Mouse (Mus musculus) midbrain, embryonic 12.5 days (tissue): ENCODE measurements around the gene Trim40. TPM values are rescaled to one million over a fixed set of nuclear protein-coding genes. Genes with fewer than 3 reads are reported as not detected.

Experiments used
- ATAC-seq: fragments of 200-750 bp; cut with Nextera tagmentation; 2 replicates; pipeline ENCODE4 v1.8.0; 2017; ENCODE audit warnings: low read depth, moderate TSS enrichment, moderate library complexity; ENCODE audit not compliant: low FRiP score
- H3K27ac ChIP-seq: fragments of 300-500 bp; sonication (generic); replicated peaks from 2 replicates; pipeline ENCODE4 v1.5.1; 2016; ENCODE audit warnings: mild to moderate bottlenecking
- H3K27me3 ChIP-seq: fragments of 300-500 bp; sonication (generic); 2 replicates; pipeline ENCODE4 v1.6.1; 2016; ENCODE audit warnings: mild to moderate bottlenecking
- H3K36me3 ChIP-seq: fragments of 300-500 bp; sonication (generic); 2 replicates; pipeline ENCODE4 v1.6.1; 2016
- H3K4me1 ChIP-seq: fragments of 300-500 bp; sonication (generic); 2 replicates; pipeline ENCODE4 v1.6.1; 2016
- H3K4me2 ChIP-seq: fragments of 300-500 bp; sonication (generic); replicated peaks from 2 replicates; pipeline ENCODE4 v1.6.1; 2016; ENCODE audit warnings: mild to moderate bottlenecking, moderate library complexity
- H3K4me3 ChIP-seq: fragments of 300-500 bp; sonication (generic); 2 replicates; pipeline ENCODE4 v1.5.1; 2016; ENCODE audit warnings: mild to moderate bottlenecking
- H3K9ac ChIP-seq: fragments of 300-500 bp; sonication (generic); replicated peaks from 2 replicates; pipeline ENCODE4 v1.6.1; 2016; ENCODE audit warnings: mild to moderate bottlenecking, moderate library complexity
- H3K9me3 ChIP-seq: fragments of 300-500 bp; sonication (generic); 2 replicates; pipeline ENCODE4 v1.6.1; 2016; ENCODE audit warnings: mild to moderate bottlenecking
- WGBS: fragments of 180-500 bp; shearing (Covaris S2); methylation state at CpG from one replicate; pipeline ENCODE4 v1.1.7; 2016; 5-methylcytosine and 5-hydroxymethylcytosine counted together
- polyA plus RNA-seq: library from polyadenylated mRNA; unstranded; fragments of >200 nt; fragmentation: Nextera tagmentation; extraction: Ambion mirVana; gene quantifications from 2 replicates; pipeline ENCODE4 v1.2.1, GENCODE M21; 2016

Gene Trim40
- polyA plus RNA-seq, 1 experiment from 2014 or later: not detected

- Histone ChIP-seq H3K9me3 (no peaks in the 10 kb centered on the region), H3K4me3 (peak overlapping the region; percentile 78; the same call in 1 of the 2 replicates), H3K4me1 (peaks cover 21% of the 10 kb centered on the region), H3K4me2 (peak overlapping the region; percentile 68; the same call in 1 of the 2 replicates), H3K36me3 (no peaks in the 10 kb centered on the region), H3K9ac (no peak overlapping the region), H3K27me3 (no peaks in the 10 kb centered on the region), H3K27ac (no peak overlapping the region)
- ATAC-seq: no peak
- 37% methylated on average over 12 of the region's 12 CpGs for WGBS
Measured at GRCm38 (mm10) chr17:36835591-36836426, 54.1 kb downstream of the Trim40 start.

- H3K4me3 ChIP-seq: no peak overlapping the region
- no peak for ATAC-seq
- WGBS: 59% methylated on average over 4 of the region's 4 CpGs
- H3K4me2 ChIP-seq: no peak overlapping the region
- no peak overlapping the region for H3K9ac ChIP-seq
- H3K36me3 ChIP-seq: no peaks in the 10 kb centered on the region
- H3K9me3 ChIP-seq: no peaks in the 10 kb centered on the region
- no peaks in the 10 kb centered on the region for H3K27me3 ChIP-seq
- H3K27ac ChIP-seq: no peak overlapping the region
- peaks cover 10% of the 10 kb centered on the region for H3K4me1 ChIP-seq
Measured at GRCm38 (mm10) chr17:36832694-36833093, 57.2 kb downstream of the Trim40 start.

Other genes with a start within 250 kb of the Trim40 start
- not detected in 2 replicates for gene H2-M9, start 247.5 kb downstream of the Trim40 start, polyA plus RNA-seq
- gene H2-M1, start 217.9 kb downstream of the Trim40 start, polyA plus RNA-seq: not detected in 2 replicates
- gene H2-M10.5, start 117.2 kb downstream of the Trim40 start, polyA plus RNA-seq: not detected in 2 replicates
- not detected in 2 replicates for gene H2-M10.6, start 78.0 kb downstream of the Trim40 start, polyA plus RNA-seq
- gene Trim26, start 53.0 kb downstream of the Trim40 start, polyA plus RNA-seq: 48.9 and 49.0 TPM in 2 replicates
- 0.21 and 0.56 TPM in 2 replicates for gene Trim15, start 22.9 kb downstream of the Trim40 start, polyA plus RNA-seq
- 6.2 and 7.3 TPM in 2 replicates for gene Trim10, start 20.5 kb downstream of the Trim40 start, polyA plus RNA-seq
- not detected in 2 replicates for gene Trim31, start 8.0 kb upstream of the Trim40 start, polyA plus RNA-seq
- gene Rnf39, start 52.8 kb upstream of the Trim40 start, polyA plus RNA-seq: 0.63 TPM in 2 replicates
- 143 and 153 TPM in 2 replicates for gene Ppp1r11, start 61.6 kb upstream of the Trim40 start, polyA plus RNA-seq
- 75.9 and 78.4 TPM in 2 replicates for gene Znrd1, start 68.4 kb upstream of the Trim40 start, polyA plus RNA-seq
- gene Znrd1as, start 68.5 kb upstream of the Trim40 start, polyA plus RNA-seq: 7.3 and 7.6 TPM in 2 replicates
- gene 2410137M14Rik, start 91.1 kb upstream of the Trim40 start, polyA plus RNA-seq: 0.28 and 0.37 TPM in 2 replicates
- 2.4 and 2.9 TPM in 2 replicates for gene H2-M5, start 99.4 kb upstream of the Trim40 start, polyA plus RNA-seq
- gene Zfp57, start 111.0 kb upstream of the Trim40 start, polyA plus RNA-seq: 175 and 190 TPM in 2 replicates
- 0.68 and 0.96 TPM in 2 replicates for gene Mog, start 133.3 kb upstream of the Trim40 start, polyA plus RNA-seq
- gene Gabbr1, start 155.8 kb upstream of the Trim40 start, polyA plus RNA-seq: 33.4 and 35.9 TPM in 2 replicates
- gene Olfr90, start 198.4 kb upstream of the Trim40 start, polyA plus RNA-seq: 0.14 TPM in 1 of 2 replicates, not detected in the other
- gene Olfr91, start 208.2 kb upstream of the Trim40 start, polyA plus RNA-seq: not detected in 2 replicates
- not detected in 2 replicates for gene Olfr92, start 230.0 kb upstream of the Trim40 start, polyA plus RNA-seq